Mouse (Mus musculus) lung, adult 18-20 months (tissue): ENCODE results near the gene Spns3.

Experiments
- DNase-seq, 2 experiments: peaks; one replicate each; pipeline ENCODE4 v3.0.0; 2022; ENCODE audit warnings: mixed read lengths in 2 of 2

The Spns3 gene

DNA sequence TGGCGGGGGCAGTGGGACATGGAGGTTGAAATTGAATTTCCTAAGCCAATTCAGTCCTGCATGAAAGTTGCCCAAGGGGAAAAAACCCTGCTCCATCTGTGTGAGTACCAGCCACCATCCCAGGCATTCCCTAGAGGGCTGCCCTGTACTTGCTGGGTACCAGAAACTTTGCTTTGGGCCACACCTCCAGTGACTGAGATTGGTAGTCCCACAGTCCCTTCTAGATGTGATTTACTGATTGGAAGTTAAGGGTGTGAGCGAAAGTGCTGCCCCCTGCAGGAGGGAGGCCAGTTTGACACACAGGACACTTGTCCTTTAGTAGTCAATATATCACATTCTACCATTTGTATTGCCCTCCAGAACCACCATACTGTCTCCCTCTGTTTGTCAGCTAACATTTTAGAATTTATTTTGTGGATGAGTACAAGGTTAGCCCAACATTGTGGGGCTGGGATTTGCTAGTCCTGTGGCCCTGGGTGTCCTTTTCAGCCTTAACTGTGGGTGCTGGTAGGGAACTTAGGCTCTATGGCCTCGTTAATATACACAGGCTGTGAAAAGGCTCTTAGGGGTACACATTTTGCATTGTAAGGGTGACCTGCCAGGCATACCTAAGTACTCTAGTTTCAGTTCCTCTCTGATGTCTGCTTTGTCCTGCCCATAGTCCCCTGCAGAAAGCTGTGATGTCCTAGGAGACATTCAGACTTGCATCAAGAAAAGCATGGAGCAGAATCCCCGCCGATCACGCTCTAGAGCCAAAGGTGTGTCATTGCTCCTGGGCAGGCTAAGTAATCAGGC is 103.8 kb downstream of the Spns3 start:
- peak in 1 of 2 experiments; percentile 50 for DNase-seq
